Mouse (Mus musculus) forebrain, postnatal 0 days (tissue): ENCODE results near the gene Hip1r. TPM values are rescaled to one million over a fixed set of nuclear protein-coding genes. Genes with fewer than 3 reads are reported as not detected.

Experiments used
- ATAC-seq: fragments of 200-750 bp; cut with Nextera tagmentation; 2 replicates; pipeline ENCODE4 v1.8.0; 2017; ENCODE audit warnings: mild to moderate bottlenecking, moderate library complexity
- DNase-seq: peaks from one replicate; pipeline ENCODE4 v3.0.0-alpha.2; 2015
- H3K27ac ChIP-seq: fragments of 300-500 bp; sonication (generic); 2 replicates; pipeline ENCODE4 v1.5.1; 2014; ENCODE audit warnings: low read depth, mild to moderate bottlenecking, antibody characterized with exemption, low read length, moderate library complexity, mixed read lengths
- H3K27me3 ChIP-seq: fragments of 300-500 bp; sonication (generic); 2 replicates; pipeline ENCODE4 v1.6.1; 2014; ENCODE audit warnings: mild to moderate bottlenecking, low read length, mixed read lengths; ENCODE audit not compliant: insufficient read depth
- H3K36me3 ChIP-seq: fragments of 300-500 bp; sonication (generic); 2 replicates; pipeline ENCODE4 v1.6.1; 2014; ENCODE audit warnings: mild to moderate bottlenecking, moderate library complexity; ENCODE audit not compliant: insufficient read depth
- H3K4me1 ChIP-seq: fragments of 300-500 bp; sonication (generic); 2 replicates; pipeline ENCODE4 v1.6.1; 2014; ENCODE audit warnings: antibody characterized with exemption; ENCODE audit not compliant: insufficient read depth
- H3K4me2 ChIP-seq: fragments of 300-500 bp; sonication (generic); 2 replicates; pipeline ENCODE4 v1.6.1; 2014; ENCODE audit warnings: low read depth, mild to moderate bottlenecking, moderate library complexity
- H3K4me3 ChIP-seq: fragments of 300-500 bp; sonication (generic); 2 replicates; pipeline ENCODE4 v1.5.1; 2014; ENCODE audit warnings: low read depth, low read length, mixed read lengths
- H3K9ac ChIP-seq: fragments of 300-500 bp; sonication (generic); 2 replicates; pipeline ENCODE4 v1.6.1; 2014; ENCODE audit warnings: mild to moderate bottlenecking
- H3K9me3 ChIP-seq: fragments of 300-500 bp; sonication (generic); 2 replicates; pipeline ENCODE4 v1.6.1; 2016; ENCODE audit warnings: low read length
- CTCF ChIP-seq: sonication (generic); IDR thresholded peaks from 2 replicates; pipeline ENCODE4 v1.5.1; 2016; ENCODE audit warnings: antibody characterized with exemption, control low read depth, low read depth
- WGBS: fragments of 180-500 bp; shearing (Covaris S2); extraction: QIAGEN DNeasy Blood & Tissue Kit; methylation state at CpG from one replicate; pipeline ENCODE4 v1.1.7; 2014; 5-methylcytosine and 5-hydroxymethylcytosine counted together
- polyA plus RNA-seq: library from polyadenylated mRNA; unstranded; fragments of >200 nt; fragmentation: Nextera tagmentation; extraction: Ambion mirVana; gene quantifications from 2 replicates; pipeline ENCODE4 v1.2.1, GENCODE M21; 2015
- total RNA-seq: library from RNA; depleted of rRNA; stranded (reverse); fragments of >200 nt; gene quantifications from 2 replicates; pipeline ENCODE4 v1.2.3, GENCODE M21; 2014

Hip1r gene
- total and polyA plus RNA-seq, 2 experiments from 2014 or later: 29.8 to 52.2 TPM

DNA sequence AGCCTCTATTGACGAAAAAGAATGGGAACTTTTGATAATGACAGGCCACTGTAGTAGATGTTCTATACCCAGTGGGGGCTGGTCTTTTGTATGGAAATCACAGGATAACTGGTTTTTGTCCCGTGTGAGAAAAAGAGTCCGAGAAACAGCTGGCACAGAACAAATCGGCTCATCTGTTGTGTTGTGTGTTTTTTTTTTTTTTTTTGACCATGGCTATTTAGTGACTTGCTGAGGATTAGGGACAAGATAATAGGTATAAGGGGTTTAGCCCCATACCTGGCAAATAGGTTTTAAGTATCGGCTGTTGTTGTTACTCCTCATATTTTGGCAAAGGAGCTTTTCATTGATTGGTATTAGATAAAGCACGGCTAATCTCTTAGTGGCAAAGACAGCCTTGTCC is 975 bp upstream of the Hip1r start:
- WGBS: 53% methylated on average over 6 of the region's 6 CpGs
- Histone ChIP-seq H3K9me3 (no peaks in the 10 kb centered on the region), H3K4me3 (no peak overlapping the region), H3K36me3 (no peaks in the 10 kb centered on the region), H3K9ac (no peak overlapping the region), H3K27me3 (no peaks in the 10 kb centered on the region), H3K27ac (no peak overlapping the region), H3K4me2 (no peak overlapping the region), H3K4me1 (peaks cover 12% of the 10 kb centered on the region)
- ATAC-seq (no peak), DNase-seq (no peak)
- TF ChIP-seq CTCF: no peak

DNA sequence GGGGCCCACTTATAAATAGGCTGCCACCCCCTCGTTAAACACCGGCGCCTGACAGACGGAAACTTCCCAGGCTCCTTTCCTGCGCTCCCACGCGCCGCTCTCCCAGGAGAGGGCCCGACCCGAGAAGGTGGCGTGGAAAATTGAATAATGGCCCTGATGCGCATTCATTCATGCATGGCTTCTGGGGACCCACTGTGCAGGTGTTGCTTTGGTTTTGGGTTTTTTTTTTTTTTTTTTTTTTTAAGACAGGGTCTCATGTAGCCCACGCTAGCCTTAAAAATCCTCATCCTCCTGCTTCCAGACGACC is 704 bp downstream of the Hip1r start:
- peak overlapping the region; percentile 81 for H3K4me3 ChIP-seq
- H3K27me3 ChIP-seq: no peaks in the 10 kb centered on the region
- H3K9ac ChIP-seq: peak overlapping the region; percentile 80
- H3K9me3 ChIP-seq: no peaks in the 10 kb centered on the region
- TF ChIP-seq CTCF: no peak
- H3K27ac ChIP-seq: peak overlapping the region; percentile 54; the same call in 1 of the 2 replicates
- peak; percentile 21 for ATAC-seq
- WGBS: 1% methylated on average over 14 of the region's 14 CpGs
- H3K36me3 ChIP-seq: no peaks in the 10 kb centered on the region
- peak overlapping the region; percentile 79 for H3K4me2 ChIP-seq
- H3K4me1 ChIP-seq: peaks cover 12% of the 10 kb centered on the region
- peak; percentile 28 for DNase-seq

DNA sequence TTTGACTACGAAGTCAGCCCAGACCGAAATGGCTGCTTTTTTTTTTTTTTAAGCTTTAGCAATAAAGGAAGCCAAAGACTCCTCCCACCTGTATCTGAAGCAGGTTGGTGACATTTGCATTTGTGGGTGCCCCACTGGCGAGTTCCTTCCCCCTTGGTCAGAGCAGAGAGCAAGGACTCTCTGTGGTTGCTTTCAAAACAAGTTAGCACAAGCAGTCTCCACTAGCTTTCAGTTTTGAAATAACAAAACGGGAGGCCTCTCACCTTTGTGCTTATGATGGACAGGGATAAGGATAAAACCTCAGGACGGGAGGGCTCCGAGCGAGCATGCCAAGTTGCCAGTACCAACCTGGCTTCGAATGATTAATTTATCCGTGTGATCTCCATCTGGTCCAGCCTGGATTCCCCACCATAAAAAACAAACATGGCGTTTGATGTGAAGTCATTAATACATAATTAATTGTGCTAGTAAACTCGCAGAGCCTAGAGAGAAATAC is 1.2 kb downstream of the Hip1r start:
- Histone ChIP-seq H3K4me1 (peaks cover 12% of the 10 kb centered on the region), H3K9me3 (no peaks in the 10 kb centered on the region), H3K36me3 (no peaks in the 10 kb centered on the region), H3K27ac (no peak overlapping the region), H3K9ac (peak overlapping the region; percentile 80), H3K27me3 (no peaks in the 10 kb centered on the region), H3K4me3 (peak overlapping the region; percentile 81), H3K4me2 (peak overlapping the region; percentile 79)
- DNase-seq: no peak
- 12% methylated on average over 11 of the region's 11 CpGs for WGBS
- no peak for TF ChIP-seq CTCF
- ATAC-seq: no peak

DNA sequence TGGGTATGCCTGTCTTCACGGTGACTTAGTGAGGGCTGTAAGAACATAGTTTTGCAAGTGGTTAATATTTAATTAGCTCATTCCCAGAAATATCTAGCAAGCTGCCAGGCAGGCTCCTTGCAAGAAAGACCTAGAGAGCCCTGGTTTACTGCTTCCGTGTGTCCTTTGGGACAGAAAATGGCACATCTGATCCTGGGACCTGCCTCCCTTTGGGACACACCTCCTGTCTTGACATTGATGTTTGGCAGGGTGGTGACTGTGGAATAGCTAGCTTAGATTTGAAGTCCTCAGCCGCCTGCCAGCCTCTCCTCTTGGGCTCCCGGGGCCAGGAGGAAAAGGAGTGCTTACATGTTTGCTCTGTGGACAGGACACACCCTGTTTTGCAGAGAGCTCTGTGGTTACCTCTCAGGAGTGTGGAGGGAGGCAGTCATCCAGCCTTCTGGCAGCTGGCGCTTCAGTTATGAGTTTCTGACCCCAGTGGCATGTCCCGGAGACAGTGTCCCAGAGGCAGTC is 2.3 kb downstream of the Hip1r start:
- Histone ChIP-seq H3K4me2 (peak overlapping the region; percentile 79; the same call in 1 of the 2 replicates), H3K27me3 (no peaks in the 10 kb centered on the region), H3K9ac (peak overlapping the region; percentile 80; the same call in 1 of the 2 replicates), H3K4me1 (peaks cover 12% of the 10 kb centered on the region), H3K27ac (no peak overlapping the region), H3K4me3 (no peak overlapping the region), H3K9me3 (no peaks in the 10 kb centered on the region), H3K36me3 (no peaks in the 10 kb centered on the region)
- 75% methylated on average over 6 of the region's 6 CpGs for WGBS
- ATAC-seq: no peak
- TF ChIP-seq CTCF: no peak
- DNase-seq: no peak

DNA sequence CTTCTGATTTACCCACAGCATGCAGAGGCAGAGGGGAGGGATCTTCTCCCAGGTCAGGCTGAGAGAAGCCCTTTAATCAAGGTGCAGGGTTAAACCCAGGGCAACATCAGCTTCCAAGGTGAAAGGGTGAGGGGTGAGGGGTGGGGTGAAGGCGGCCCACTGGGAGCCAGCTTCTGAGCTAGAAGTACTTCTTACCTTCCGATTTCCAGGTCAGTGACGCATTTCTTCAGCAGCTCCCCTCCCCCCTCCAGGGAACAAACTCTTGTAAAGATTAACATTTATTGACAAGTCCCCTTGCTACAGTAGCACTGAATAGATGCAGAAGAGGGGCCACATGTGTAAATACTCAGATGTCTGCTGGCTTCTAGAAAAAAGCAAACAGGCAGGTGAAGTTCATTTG is 3.8 kb downstream of the Hip1r start:
- WGBS: 57% methylated on average over 3 of the region's 3 CpGs
- no peak overlapping the region for H3K4me3 ChIP-seq
- no peak for ATAC-seq
- no peak for TF ChIP-seq CTCF
- no peak for DNase-seq
- no peak overlapping the region for H3K27ac ChIP-seq
- no peak overlapping the region for H3K9ac ChIP-seq
- H3K4me2 ChIP-seq: no peak overlapping the region
- H3K36me3 ChIP-seq: no peaks in the 10 kb centered on the region
- H3K9me3 ChIP-seq: no peaks in the 10 kb centered on the region
- H3K4me1 ChIP-seq: peaks cover 12% of the 10 kb centered on the region
- H3K27me3 ChIP-seq: no peaks in the 10 kb centered on the region

DNA sequence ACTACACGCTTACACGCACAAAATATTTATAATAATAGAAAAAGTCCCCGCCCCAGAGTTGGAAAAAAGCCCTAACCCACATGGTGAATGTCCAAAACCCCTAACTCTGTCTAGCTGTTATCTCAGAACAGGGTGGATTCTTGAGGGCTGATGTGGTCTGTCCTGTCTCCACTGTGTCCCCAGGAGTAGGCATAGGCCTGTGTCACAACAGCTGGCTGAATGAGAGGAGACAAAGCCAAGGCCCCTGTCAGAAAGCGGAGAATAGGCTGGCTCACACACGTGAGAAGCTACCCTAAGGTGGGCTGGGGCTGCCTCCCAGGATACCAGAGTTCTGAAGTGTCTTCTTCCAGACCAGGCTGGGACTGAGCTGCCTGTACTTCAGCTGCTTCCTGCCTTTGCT is 4.7 kb downstream of the Hip1r start:
- ATAC-seq: no peak
- no peak for DNase-seq
- TF ChIP-seq CTCF: no peak
- H3K4me1 ChIP-seq: peaks cover 12% of the 10 kb centered on the region
- WGBS: 77% methylated on average over 5 of the region's 5 CpGs
- no peak overlapping the region for H3K27ac ChIP-seq
- H3K9me3 ChIP-seq: no peaks in the 10 kb centered on the region
- H3K9ac ChIP-seq: no peak overlapping the region
- no peak overlapping the region for H3K4me2 ChIP-seq
- no peak overlapping the region for H3K4me3 ChIP-seq
- H3K27me3 ChIP-seq: no peaks in the 10 kb centered on the region
- H3K36me3 ChIP-seq: no peaks in the 10 kb centered on the region

DNA sequence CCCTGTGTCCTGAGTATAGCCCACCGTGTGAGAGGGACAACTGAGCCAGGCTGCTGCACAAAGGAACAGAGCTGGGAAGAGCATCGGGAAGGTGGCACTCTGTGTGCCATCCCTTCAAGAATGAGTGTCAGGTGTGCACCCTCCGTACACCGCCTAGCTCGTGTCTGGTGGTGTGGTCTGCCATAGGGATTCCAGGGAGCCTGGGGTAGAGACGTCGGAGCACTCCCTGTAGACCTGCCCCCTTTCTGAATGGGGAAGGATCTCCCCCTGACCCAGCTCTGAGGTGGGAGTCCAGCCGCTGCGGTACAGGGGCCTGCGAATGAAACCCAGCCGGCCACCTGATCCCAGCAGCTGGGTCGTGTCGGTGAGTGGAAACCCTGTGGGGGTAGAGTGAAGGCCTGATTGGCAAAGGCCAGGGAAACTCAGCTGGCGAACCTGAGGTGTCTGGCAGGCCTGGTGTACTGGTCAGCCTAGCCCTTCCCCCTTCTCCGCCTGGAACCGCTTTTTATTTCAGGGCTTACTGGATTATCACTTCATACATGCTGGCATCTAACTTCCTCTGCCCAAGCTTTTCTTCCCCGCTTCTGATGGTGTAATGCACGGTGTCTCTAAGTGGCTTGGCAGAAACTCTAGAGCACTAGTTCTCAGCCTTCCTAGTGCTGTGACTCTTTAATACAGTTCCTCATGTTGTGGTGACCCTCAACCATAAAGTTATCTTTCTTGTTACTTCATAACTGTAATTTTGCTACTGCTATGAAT is 6.0 kb downstream of the Hip1r start:
- no peaks in the 10 kb centered on the region for H3K36me3 ChIP-seq
- no peaks in the 10 kb centered on the region for H3K9me3 ChIP-seq
- no peak overlapping the region for H3K4me2 ChIP-seq
- H3K27me3 ChIP-seq: no peaks in the 10 kb centered on the region
- no peak overlapping the region for H3K27ac ChIP-seq
- H3K4me3 ChIP-seq: no peak overlapping the region
- ATAC-seq (no peak), DNase-seq (no peak)
- H3K9ac ChIP-seq: no peak overlapping the region
- TF ChIP-seq CTCF: no peak
- 81% methylated on average over 18 of the region's 18 CpGs for WGBS
- H3K4me1 ChIP-seq: peaks cover 12% of the 10 kb centered on the region
